26 mouse cellular contexts compared by ENCODE assay signal in genomic region chr6:72445011-72445410, GRCm38 (mm10). TPM values are rescaled to one million over a fixed set of nuclear protein-coding genes. Genes with fewer than 3 reads are reported as not detected.
DNase-seq lines count a peak whose midpoint lies in the region; ATAC-seq and TF ChIP-seq lines count a peak whose summit lies in the region.
"Had no signal": no experiment of that assay in that cellular context is flagged by ENCODE, and none has a peak within 500 bp of the region (broad histone marks: within the 10 kb centered on the region; RNA-seq: fewer than 3 reads in every experiment).

No protein-coding gene starts in this region.

- TF ChIP-seq POLR2A in liver, adult 2 months (IDR thresholded peaks at IDR 0.05; ENCODE audit: extremely low read depth, insufficient read depth, low read length), result no peak
- TF ChIP-seq POLR2A in testis, adult 2 months (IDR thresholded peaks at IDR 0.05; ENCODE audit: control insufficient read depth, low read depth, low read length), result no peak

- H3K36me3 ChIP-seq in liver, adult 2 months (ENCODE audit: control insufficient read depth, insufficient read depth, low read length), result no peaks in the 10 kb centered on the region
- H3K36me3 ChIP-seq in liver, postnatal 0 days (replicated peaks; ENCODE audit: insufficient read depth, low read length), result no peaks in the 10 kb centered on the region
- no peaks in the 10 kb centered on the region for H3K36me3 ChIP-seq in testis, adult 2 months (ENCODE audit: control insufficient read depth, insufficient read depth, low read length)
- H3K36me3 ChIP-seq: embryonic facial prominence, embryonic 12.5 days; embryonic facial prominence, embryonic 15.5 days; heart, embryonic 12.5 days; heart, embryonic 15.5 days; hindbrain, embryonic 12.5 days; hindbrain, embryonic 15.5 days had no signal

- H3K4me2 ChIP-seq in liver, postnatal 0 days (ENCODE audit: low read depth, low read length), result no peak overlapping the region
- H3K4me2 ChIP-seq: embryonic facial prominence, embryonic 12.5 days; embryonic facial prominence, embryonic 15.5 days; heart, embryonic 12.5 days; heart, embryonic 15.5 days; hindbrain, embryonic 12.5 days; hindbrain, embryonic 15.5 days had no signal

- peaks cover 2% of the 10 kb centered on the region; the same call in 1 of the 2 replicates for H3K4me1 ChIP-seq in liver, adult 2 months (ENCODE audit: control insufficient read depth, insufficient read depth, low read length)
- H3K4me1 ChIP-seq in liver, postnatal 0 days (ENCODE audit: insufficient read depth), result peaks cover 8% of the 10 kb centered on the region
- peaks cover 4% of the 10 kb centered on the region for H3K4me1 ChIP-seq in testis, adult 2 months (ENCODE audit: control insufficient read depth, insufficient read depth, low read length)

- H3K9ac ChIP-seq in liver, adult 2 months (ENCODE audit: low read depth, low read length), result no peak overlapping the region
- H3K9ac ChIP-seq in liver, postnatal 0 days (replicated peaks), result no peak overlapping the region
- H3K9ac ChIP-seq: embryonic facial prominence, embryonic 12.5 days; embryonic facial prominence, embryonic 15.5 days; forebrain, postnatal 0 days; heart, embryonic 12.5 days; heart, embryonic 15.5 days; hindbrain, embryonic 12.5 days; hindbrain, embryonic 15.5 days had no signal

- TF ChIP-seq EP300 in liver, postnatal 0 days (IDR thresholded peaks at IDR 0.05; ENCODE audit: low read depth), result no peak

- peak; percentile 49 for DNase-seq in adrenal gland, postnatal 10 days
- no peak for DNase-seq in adrenal gland, postnatal 4 days (ENCODE audit: low spot score in 2 of 2)
- peak; percentile 70 for DNase-seq in liver, adult 2 months (ENCODE audit: extremely low read depth, low read depth, low spot score)
- no peak for DNase-seq in liver, postnatal 0 days
- DNase-seq in testis, postnatal 10 days (ENCODE audit: low spot score), result no peak
- DNase-seq in right cerebral cortex, postnatal 36 days (ENCODE audit: low spot score in 2 of 2), result no peak
- DNase-seq: cerebellum, adult 11 months; cerebellum, adult 2 months; cerebellum, adult 9-11 months; cerebellum, postnatal 25 days; forebrain, postnatal 0 days; gastrocnemius, adult 2 months; gastrocnemius, postnatal 14 days; heart, adult 18-20 months; heart, postnatal 10 days; heart, postnatal 4 days had no signal

- no peaks in the 10 kb centered on the region for H3K27me3 ChIP-seq in liver, adult 2 months (ENCODE audit: control insufficient read depth, insufficient read depth, low read length)
- no peaks in the 10 kb centered on the region for H3K27me3 ChIP-seq in liver, postnatal 0 days (ENCODE audit: insufficient read depth, low read length)
- H3K27me3 ChIP-seq in testis, adult 2 months (ENCODE audit: control insufficient read depth, insufficient read depth, low read length), result no peaks in the 10 kb centered on the region
- H3K27me3 ChIP-seq: embryonic facial prominence, embryonic 12.5 days; embryonic facial prominence, embryonic 15.5 days; heart, embryonic 12.5 days; heart, embryonic 15.5 days; hindbrain, embryonic 15.5 days had no signal

- no peak overlapping the region for H3K27ac ChIP-seq in liver, adult 2 months (replicated peaks; ENCODE audit: insufficient read depth, low read depth, low read length)
- H3K27ac ChIP-seq in liver, postnatal 0 days (ENCODE audit: low read depth), result no peak overlapping the region
- H3K27ac ChIP-seq in testis, adult 2 months (ENCODE audit: control insufficient read depth, insufficient read depth, low read depth, low read length), result peak overlapping the region; percentile 0; the same call in 1 of the 2 replicates
- H3K27ac ChIP-seq: embryonic facial prominence, embryonic 12.5 days; embryonic facial prominence, embryonic 15.5 days; gastrocnemius, adult 2 months; heart, embryonic 15.5 days; hindbrain, embryonic 12.5 days; hindbrain, embryonic 15.5 days had no signal

- H3K9me3 ChIP-seq in liver, postnatal 0 days (ENCODE audit: low read length), result no peaks in the 10 kb centered on the region
- H3K9me3 ChIP-seq: embryonic facial prominence, embryonic 12.5 days; embryonic facial prominence, embryonic 15.5 days; heart, embryonic 12.5 days; heart, embryonic 15.5 days; hindbrain, embryonic 12.5 days; hindbrain, embryonic 15.5 days had no signal

- H3K4me3 ChIP-seq in liver, adult 2 months (ENCODE audit: insufficient read depth, low read depth, low read length), result no peak overlapping the region
- H3K4me3 ChIP-seq in liver, postnatal 0 days (ENCODE audit: low read depth, low read length), result no peak overlapping the region
- H3K4me3 ChIP-seq in testis, adult 2 months (ENCODE audit: control insufficient read depth, low read depth, low read length), result no peak overlapping the region
- H3K4me3 ChIP-seq: embryonic facial prominence, embryonic 12.5 days; embryonic facial prominence, embryonic 15.5 days; gastrocnemius, adult 2 months; heart, embryonic 12.5 days; heart, embryonic 15.5 days; hindbrain, embryonic 12.5 days; hindbrain, embryonic 15.5 days had no signal

- TF ChIP-seq CTCF in liver, adult 2 months (IDR thresholded peaks at IDR 0.05; ENCODE audit: low read depth, low read length), result no peak
- TF ChIP-seq CTCF in liver, postnatal 0 days (IDR thresholded peaks at IDR 0.05; ENCODE audit: low read depth), result no peak
- no peak for TF ChIP-seq CTCF in testis, adult 2 months (IDR thresholded peaks at IDR 0.05; ENCODE audit: control insufficient read depth, insufficient read depth, insufficient replicate concordance, low read depth, low read length)

- no peaks in the 10 kb centered on the region for H3K79me2 ChIP-seq in liver, adult 2 months (ENCODE audit: control insufficient read depth, insufficient read depth, low read length)

- no peak for ATAC-seq in liver, postnatal 0 days
- ATAC-seq: CD4-positive, CD25-positive, alpha-beta regulatory T cell, adult 4 months; forebrain, embryonic 14.5 days; forebrain, postnatal 0 days; intestine, postnatal 0 days had no signal

RNA-seq across cellular contexts. Expression of gene Mat2a, which starts 5.7 kb away (rescaled TPM):
- 100 to 1,000 TPM; 225 to 245 TPM for total RNA-seq in adrenal gland, postnatal 10 days (2021)
- total RNA-seq in adrenal gland, postnatal 4 days (2021), result 100 to 1,000 TPM; 237 to 266 TPM
- total RNA-seq in liver, adult 2 months (2014; rRNA removed), result 54.0 and 59.7 TPM in 2 replicates
- polyA plus RNA-seq in liver, adult 2 months (2012; rRNA removed), result 19.8 and 31.1 TPM in 2 replicates
- polyA plus RNA-seq in liver, postnatal 0 days (2015; fragmentation: Nextera tagmentation; extraction: Ambion mirVana), result 111 and 138 TPM in 2 replicates
- 55.5 and 67.4 TPM in 2 replicates for polyA plus RNA-seq in testis, adult 2 months (2012; rRNA removed)

RNA-seq across cellular contexts. Expression of gene Ggcx, which starts 30.9 kb away (rescaled TPM):
- 10 to 100 TPM; 42.4 to 42.7 TPM for total RNA-seq in adrenal gland, postnatal 10 days (2021)
- 10 to 100 TPM; 45.5 to 48.9 TPM for total RNA-seq in adrenal gland, postnatal 4 days (2021)
- 71.0 and 80.9 TPM in 2 replicates for total RNA-seq in liver, adult 2 months (2014; rRNA removed)
- polyA plus RNA-seq in liver, adult 2 months (2012; rRNA removed), result 62.4 and 67.3 TPM in 2 replicates
- 16.2 and 20.7 TPM in 2 replicates for polyA plus RNA-seq in liver, postnatal 0 days (2015; fragmentation: Nextera tagmentation; extraction: Ambion mirVana)
- polyA plus RNA-seq in testis, adult 2 months (2012; rRNA removed), result 4.0 and 4.1 TPM in 2 replicates

RNA-seq across cellular contexts. Expression of gene Vamp8, which starts 54.5 kb away (rescaled TPM):
- 100 to 1,000 TPM; 109 to 123 TPM for total RNA-seq in adrenal gland, postnatal 10 days (2021)
- total RNA-seq in adrenal gland, postnatal 4 days (2021), result 100 to 1,000 TPM; 120 to 136 TPM
- 193 and 238 TPM in 2 replicates for total RNA-seq in liver, adult 2 months (2014; rRNA removed)
- polyA plus RNA-seq in liver, adult 2 months (2012; rRNA removed), result 219 and 220 TPM in 2 replicates
- polyA plus RNA-seq in liver, postnatal 0 days (2015; fragmentation: Nextera tagmentation; extraction: Ambion mirVana), result 263 and 277 TPM in 2 replicates
- polyA plus RNA-seq in testis, adult 2 months (2012; rRNA removed), result 14.8 and 16.0 TPM in 2 replicates

Comparison
In these comparisons a context has a peak if more than half of its experiments do, and no peak if none do; other contexts are left out.
1. DNase-seq: peak in adrenal gland, postnatal 10 days (single experiment) and liver, adult 2 months (single experiment); none in adrenal gland, postnatal 4 days (0 of 2), liver, postnatal 0 days (single experiment), testis, postnatal 10 days (single experiment) and right cerebral cortex, postnatal 36 days (0 of 2).